Mouse (Mus musculus): ENCODE measurements around the gene Zfp574.

The Zfp574 gene

DNA sequence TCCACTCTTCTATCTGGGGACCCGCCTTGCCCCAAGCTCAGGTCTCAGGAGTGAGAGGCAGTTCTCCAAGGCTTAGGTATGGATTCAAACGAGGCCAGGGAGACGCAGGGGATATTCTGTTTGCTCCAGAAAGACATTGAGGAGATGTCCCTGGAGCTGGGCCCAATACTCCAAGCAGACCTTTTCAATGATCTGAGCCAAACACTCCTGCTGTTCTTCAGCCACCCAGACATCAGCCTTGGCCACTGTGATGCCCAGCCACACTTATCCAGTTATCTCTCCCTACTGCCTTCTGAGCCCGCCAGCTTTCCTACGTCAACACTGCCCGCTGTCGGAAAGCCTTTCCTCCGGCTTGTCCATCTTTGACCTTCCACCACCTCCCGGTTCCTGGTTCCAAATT, 38.0 kb downstream of the Zfp574 start:
- DNase-seq (ENCODE audit: extremely low read depth, insufficient read length, low spot score), result no peak

DNA sequence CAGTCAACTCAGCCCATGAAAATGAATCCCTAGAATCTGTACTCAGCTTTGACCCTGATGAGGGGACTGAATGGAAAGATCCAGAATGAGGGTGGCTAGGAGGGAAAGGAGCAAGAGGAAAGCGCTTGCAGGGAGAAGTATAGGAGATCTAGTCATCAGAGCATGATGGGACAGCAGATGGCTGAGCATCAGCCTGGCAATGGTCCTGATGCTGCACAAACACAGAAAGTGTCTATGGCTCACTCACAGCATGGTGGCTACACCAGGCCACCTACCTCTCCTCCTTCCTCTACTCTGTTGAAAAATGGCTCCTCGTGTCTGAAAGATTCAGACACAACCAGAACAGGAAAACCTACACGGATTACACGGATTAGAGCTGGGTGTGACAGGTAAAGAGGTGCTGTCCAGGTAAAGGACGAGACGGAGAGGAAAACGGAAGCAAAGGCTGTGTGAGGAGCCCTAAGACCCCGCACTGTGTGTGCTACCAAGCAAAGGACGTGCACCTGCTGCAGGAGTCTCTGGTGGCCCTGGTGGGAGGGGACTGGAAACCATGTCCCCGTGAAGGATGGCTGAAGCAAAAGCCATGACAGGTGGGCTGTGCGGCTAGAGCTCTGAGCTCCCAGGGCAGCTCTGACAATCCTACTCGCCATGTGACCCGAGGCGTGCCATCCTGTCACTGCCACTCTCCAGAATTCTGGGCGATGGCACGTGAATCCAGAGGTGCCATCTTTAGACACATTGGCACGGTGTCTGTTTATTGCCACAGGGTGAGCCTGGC, 40.0 kb downstream of the Zfp574 start:
- DNase-seq (ENCODE audit: extremely low read depth, insufficient read length, low spot score), result no peak

DNA sequence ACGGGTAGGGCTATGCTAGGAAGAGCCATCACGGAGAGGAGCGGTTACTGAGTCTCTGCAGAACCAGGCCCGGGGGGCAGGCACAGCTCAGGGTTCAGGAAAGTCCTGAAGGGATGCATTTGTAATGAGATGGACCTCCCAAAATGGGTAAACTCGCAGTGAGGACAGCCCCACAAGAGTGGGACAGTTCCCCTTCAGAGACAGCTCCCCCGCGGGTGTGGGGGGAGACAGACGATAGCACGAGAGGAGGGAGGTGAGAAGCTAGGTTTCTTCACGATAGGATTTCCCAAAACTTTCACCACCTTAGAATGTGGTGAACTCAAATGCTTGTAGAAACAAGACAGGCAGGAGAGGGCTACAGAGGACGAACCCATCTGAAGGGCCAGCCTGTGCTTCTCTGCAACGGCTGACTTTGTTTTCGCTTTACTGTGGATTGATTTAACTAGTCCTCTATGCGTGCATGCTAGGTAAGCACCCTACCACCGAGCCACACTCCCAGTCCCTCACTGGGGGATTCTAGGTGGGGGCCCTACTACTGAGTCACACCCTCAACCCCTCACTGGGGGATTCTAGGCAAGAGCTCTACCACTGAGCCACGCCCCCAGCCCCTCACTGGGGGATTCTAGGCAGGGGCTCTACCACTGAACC, 40.7 kb downstream of the Zfp574 start:
- no peak for DNase-seq (ENCODE audit: extremely low read depth, insufficient read length, low spot score)

DNA sequence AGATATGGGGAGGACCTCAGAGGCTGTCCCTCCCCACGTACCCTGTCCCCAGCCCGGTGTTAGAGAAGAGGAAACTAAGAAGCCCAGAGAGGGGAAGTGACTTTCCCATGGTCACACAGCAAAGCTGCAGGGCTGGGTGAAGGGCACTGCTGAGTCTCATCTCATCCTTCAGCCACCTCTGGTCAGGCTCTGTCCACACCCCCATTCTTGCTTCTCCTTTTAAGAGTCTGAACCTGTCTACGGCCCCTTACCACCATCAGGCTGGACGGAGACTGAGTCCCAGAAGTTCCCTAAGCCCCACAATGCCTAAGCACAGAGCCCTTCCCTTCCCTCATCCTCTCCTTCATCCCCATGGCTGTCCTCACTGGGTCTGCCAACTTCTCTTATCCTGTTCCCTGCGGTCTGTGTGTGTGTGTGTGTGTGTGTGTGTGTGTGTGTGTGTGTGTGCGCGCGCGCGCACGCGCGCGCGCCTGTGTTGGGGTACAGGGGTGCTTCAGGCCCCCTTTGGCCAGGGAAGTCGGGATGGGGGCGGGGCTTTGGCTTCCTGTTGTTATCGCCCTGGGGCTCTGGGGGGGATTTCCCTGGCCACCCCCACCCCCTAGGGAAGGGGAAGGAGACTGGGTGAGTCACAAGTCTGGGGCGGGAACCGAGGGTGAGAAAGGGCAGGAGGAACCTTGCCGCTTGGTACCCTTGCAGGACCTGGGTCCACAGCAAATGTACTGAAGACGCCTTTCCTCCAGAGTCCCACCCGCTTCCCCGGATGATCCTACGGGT, 47.9 kb downstream of the Zfp574 start:
- DNase-seq (ENCODE audit: extremely low read depth, insufficient read length, low spot score), result no peak

DNA sequence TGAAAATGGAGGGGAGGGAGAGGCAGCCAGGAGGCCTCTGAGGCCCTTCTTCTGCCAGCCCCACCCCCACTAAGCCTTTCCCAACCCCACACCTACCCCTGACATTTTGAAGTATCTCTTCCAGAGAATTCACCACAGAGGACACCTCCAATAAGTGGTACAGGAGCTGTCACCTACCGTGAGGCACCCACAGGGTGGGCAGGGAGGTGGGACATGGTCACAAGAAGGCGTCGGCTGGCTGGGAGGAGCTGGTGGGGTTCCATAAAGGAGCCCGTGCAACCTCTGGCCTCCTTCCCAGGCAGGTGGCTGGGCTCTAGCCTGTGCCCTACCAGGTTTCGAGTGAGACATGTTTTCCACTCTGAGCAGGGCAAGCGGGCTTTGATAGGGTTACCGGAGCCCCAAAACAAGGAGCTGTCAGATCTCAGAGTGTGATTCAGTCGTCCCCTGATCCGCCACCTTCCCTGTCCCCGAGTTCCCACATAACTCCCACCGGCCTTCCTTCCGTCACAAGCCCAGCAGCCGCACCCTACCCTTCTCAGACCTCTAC, 48.9 kb downstream of the Zfp574 start:
- no peak for DNase-seq (ENCODE audit: extremely low read depth, insufficient read length, low spot score)

DNA sequence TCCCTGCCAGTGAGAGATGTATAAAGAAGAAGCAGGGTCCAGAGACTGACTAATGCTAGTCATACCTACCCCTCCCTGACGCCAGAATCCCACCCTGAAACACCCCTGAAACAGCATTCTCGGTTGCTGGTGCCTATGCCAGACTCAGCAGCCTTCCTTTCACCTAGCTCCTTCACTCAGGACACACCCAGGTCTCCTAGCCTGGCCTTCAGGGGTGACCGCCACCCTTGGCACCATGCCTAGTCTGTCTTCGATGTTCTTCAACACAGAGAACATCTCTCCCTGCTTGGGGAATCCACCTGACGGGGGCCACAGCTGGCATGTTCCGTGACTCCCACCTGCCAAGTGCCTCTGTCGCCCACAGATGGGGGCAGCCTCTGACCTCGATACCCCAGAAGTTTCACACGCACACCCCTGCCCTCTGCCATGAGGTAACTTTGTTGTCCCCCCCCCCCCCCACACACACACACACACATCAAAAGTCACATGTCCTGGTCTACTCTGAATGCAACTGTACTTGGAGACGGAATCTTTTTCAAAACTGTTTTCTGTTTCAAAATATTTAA, 53.4 kb downstream of the Zfp574 start:
- DNase-seq (ENCODE audit: extremely low read depth, insufficient read length, low spot score), result no peak

DNA sequence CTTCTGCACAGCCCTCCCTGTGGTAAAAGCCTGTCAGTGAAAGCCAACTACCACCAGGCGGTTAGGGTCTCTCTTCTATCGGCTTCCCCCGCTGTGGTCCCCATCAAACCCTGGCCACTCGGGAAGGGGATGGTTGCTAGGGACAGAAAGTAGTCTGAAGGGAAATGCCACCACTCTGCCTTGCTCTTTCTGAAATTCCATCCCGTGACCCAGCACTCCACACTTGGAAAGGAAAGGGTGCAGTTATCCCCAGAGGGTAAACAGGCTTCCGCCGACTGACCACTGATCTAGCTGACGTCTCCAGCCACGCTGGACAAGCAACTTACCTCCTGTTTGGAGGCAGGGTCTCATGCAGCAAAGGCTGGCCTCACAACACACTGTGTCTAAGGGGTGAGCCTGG, 55.6 kb downstream of the Zfp574 start:
- DNase-seq (ENCODE audit: extremely low read depth, insufficient read length, low spot score), result no peak

DNA sequence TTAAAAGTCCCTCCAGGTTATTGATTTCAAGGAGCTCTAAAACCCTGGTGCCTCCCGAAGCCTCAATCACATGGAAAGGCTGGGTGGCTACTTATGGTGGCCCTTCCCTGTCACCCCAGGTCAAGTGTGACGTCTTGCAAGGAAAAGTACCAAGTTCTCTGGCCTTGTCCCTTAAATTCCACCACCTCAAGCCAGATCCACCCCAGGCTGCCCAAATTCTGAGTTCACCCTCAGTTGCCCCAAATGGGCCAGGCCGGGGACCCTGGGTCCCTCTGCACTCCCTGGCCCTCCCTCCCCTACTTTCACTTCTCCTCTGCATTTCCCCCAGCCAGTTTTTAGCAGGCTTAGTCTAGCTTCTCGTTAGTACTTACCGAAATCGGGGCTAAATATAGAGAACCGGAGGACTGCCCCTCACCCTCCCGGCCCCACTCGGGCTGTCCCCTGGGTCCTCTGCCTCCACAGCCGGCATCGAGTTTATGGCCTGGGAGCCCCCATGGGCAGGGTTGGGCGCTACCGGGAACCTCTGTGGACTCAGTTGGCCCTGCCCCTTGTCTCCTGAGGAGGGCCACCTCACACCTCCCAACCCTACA, 57.1 kb downstream of the Zfp574 start:
- no peak for DNase-seq (ENCODE audit: extremely low read depth, insufficient read length, low spot score)

DNA sequence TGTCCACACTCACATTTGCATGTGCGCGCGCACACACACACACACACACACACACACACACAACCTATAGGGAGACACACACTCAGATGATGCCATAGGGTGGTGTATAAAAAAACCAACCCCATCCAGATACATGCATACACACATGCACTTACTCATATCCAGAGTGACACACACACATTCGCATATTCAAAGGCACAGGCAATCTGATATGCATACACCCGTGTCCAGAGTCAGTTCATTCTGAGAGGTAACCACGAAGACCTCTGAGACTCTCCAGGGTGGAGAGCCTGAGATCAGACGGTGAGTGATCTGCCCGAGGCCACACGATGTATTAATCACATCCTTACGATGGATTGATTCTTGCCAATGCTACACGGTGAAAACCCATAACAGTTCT, 58.2 kb downstream of the Zfp574 start:
- DNase-seq (ENCODE audit: extremely low read depth, insufficient read length, low spot score), result no peak

DNA sequence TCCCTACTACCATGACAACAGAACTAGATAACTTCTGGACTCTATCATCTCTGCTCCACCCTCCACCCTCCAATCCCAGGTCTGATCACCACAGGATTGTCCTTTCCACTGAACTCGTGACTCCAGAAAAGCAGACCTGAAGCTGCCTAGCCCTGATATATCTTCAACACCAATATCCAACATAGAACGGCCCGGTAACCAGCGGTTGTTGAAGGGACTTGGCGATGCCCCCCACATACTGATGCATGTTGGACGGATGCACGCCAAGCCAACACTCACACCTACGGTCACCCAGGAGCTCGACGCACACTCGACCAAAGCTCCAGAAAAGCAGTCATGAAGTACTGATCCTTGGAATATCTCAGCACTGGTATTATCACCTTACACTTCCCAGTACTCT, 58.9 kb downstream of the Zfp574 start:
- no peak for DNase-seq (ENCODE audit: extremely low read depth, insufficient read length, low spot score)

DNA sequence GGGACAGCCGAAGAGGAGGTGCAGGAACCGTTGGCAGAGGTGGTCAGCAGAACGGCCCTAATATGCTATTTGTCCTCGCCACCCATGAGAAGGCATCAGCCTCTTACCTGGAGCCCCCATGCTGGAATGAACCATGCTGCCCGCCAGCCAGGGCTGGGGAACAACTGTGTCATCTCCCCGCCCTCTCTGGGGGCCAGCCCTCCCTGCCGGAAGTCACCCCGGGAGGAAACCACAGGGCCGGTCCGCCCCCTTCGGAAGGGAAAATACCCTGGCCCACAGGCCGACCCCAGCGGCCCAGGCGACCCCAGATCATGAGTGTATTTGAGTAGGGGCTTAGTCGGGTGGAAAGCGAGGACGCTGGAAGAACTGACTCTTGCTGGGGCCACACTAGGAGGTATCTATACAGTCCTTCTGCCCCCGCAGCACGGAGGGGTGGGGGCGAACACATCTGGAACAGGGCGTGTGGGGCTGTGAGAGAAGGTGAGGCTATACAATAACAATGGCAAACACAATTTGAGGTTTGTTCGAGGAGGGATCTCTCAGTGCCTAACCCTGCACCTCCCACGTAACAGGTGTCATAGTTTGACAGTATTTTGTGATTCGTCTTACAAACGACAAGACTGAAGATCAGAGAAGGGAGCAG, 60.1 kb downstream of the Zfp574 start:
- no peak for DNase-seq (ENCODE audit: extremely low read depth, insufficient read length, low spot score)

Measured in 3134 (cell line).